Mouse (Mus musculus) lung, postnatal 10 days (tissue): ENCODE data around the gene Cmtm7.
"Not testable (repeated sequence)": the region's sequence is repeated elsewhere in the genome, so short reads cannot be mapped to it uniquely, and the experiment has no call there.

Experiments
- DNase-seq: peaks from one replicate; pipeline ENCODE4 v3.0.0; 2021

The Cmtm7 gene

GRCm38 (mm10) chr9:114760353-114760752 is 21.3 kb downstream of the Cmtm7 start:
- no peak for DNase-seq

GRCm38 (mm10) chr9:114759886-114760285 is 21.8 kb downstream of the Cmtm7 start:
- DNase-seq: no peak

- DNase-seq: no peak
These were observed 22.9 kb downstream of the Cmtm7 start for GRCm38 (mm10) chr9:114758801-114759200.

- DNase-seq: no peak
These were observed 23.4 kb downstream of the Cmtm7 start for GRCm38 (mm10) chr9:114758272-114758671.

GRCm38 (mm10) chr9:114752863-114753484 is 28.7 kb downstream of the Cmtm7 start:
- peak; percentile 96 for DNase-seq

- no peak for DNase-seq
These were observed 29.3 kb downstream of the Cmtm7 start for GRCm38 (mm10) chr9:114752311-114752710.

- DNase-seq: no peak
These were observed 30.1 kb downstream of the Cmtm7 start for GRCm38 (mm10) chr9:114751582-114751981.

- no peak for DNase-seq
These were observed 34.2 kb downstream of the Cmtm7 start for GRCm38 (mm10) chr9:114747466-114747865.

GRCm38 (mm10) chr9:114747012-114747411 is 34.6 kb downstream of the Cmtm7 start:
- DNase-seq: no peak

- no peak for DNase-seq
These were observed 36.0 kb downstream of the Cmtm7 start for GRCm38 (mm10) chr9:114745654-114746053.

GRCm38 (mm10) chr9:114745163-114745562 is 36.5 kb downstream of the Cmtm7 start:
- no peak for DNase-seq

GRCm38 (mm10) chr9:114742731-114743130 is 38.9 kb downstream of the Cmtm7 start:
- DNase-seq: peak; percentile 21

GRCm38 (mm10) chr9:114740336-114740735 is 41.3 kb downstream of the Cmtm7 start:
- DNase-seq: no peak

- peak; percentile 48 for DNase-seq
These were observed 45.2 kb downstream of the Cmtm7 start for GRCm38 (mm10) chr9:114736442-114736841.

- no peak for DNase-seq
These were observed 48.4 kb downstream of the Cmtm7 start for GRCm38 (mm10) chr9:114733238-114733637.

- peak; percentile 23 for DNase-seq
These were observed 49.6 kb downstream of the Cmtm7 start for GRCm38 (mm10) chr9:114731871-114732682.

GRCm38 (mm10) chr9:114731011-114731755 is 50.5 kb downstream of the Cmtm7 start, which contains the start of gene Cmtm6:
Cmtm6 (plus strand) TSS chr9:114731116.
- peak; percentile 99 for DNase-seq

GRCm38 (mm10) chr9:114729911-114730805 is 51.5 kb downstream of the Cmtm7 start:
- DNase-seq: no peak

- not testable (repeated sequence) for DNase-seq
These were observed 53.2 kb downstream of the Cmtm7 start for GRCm38 (mm10) chr9:114728432-114728831.

- DNase-seq: peak; percentile 72
These were observed 54.3 kb downstream of the Cmtm7 start for GRCm38 (mm10) chr9:114727315-114727714.

GRCm38 (mm10) chr9:114716677-114717331 is 64.9 kb downstream of the Cmtm7 start:
- peak; percentile 47 for DNase-seq

GRCm38 (mm10) chr9:114713481-114713880 is 68.2 kb downstream of the Cmtm7 start:
- no peak for DNase-seq
